Mouse (Mus musculus) spleen, adult 2 months (tissue): ENCODE data around the gene P4ha3. TPM values are rescaled to one million over a fixed set of nuclear protein-coding genes. Genes with fewer than 3 reads are reported as not detected.

Experiments
- DNase-seq, 2 experiments: peaks; one replicate each; pipeline versions ENCODE4 v3.0.0 to v3.0.0-alpha.2; 2012 to 2021; ENCODE audit warnings: low spot score in 2 of 2, low read depth in 1 of 2
- H3K27ac ChIP-seq: fragments of 200-500 bp; 2 replicates; pipeline ENCODE4 v1.5.1; 2012; ENCODE audit warnings: low read length, inconsistent platforms; ENCODE audit not compliant: insufficient read depth
- H3K27me3 ChIP-seq: fragments of 200-500 bp; 2 replicates; pipeline ENCODE4 v1.6.1; 2012; ENCODE audit warnings: mild to moderate bottlenecking, moderate library complexity, low read length, inconsistent platforms; ENCODE audit not compliant: control insufficient read depth, insufficient read depth
- H3K36me3 ChIP-seq: fragments of 200-500 bp; 2 replicates; pipeline ENCODE4 v1.6.1; 2012; ENCODE audit warnings: mild to moderate bottlenecking, low read length, inconsistent platforms; ENCODE audit not compliant: control insufficient read depth, insufficient read depth
- H3K4me1 ChIP-seq: fragments of 200-500 bp; 2 replicates; pipeline ENCODE4 v1.6.1; 2011; ENCODE audit warnings: inconsistent platforms; ENCODE audit not compliant: control insufficient read depth, insufficient read depth, insufficient read length
- H3K4me3 ChIP-seq: fragments of 200-500 bp; 2 replicates; pipeline ENCODE4 v1.5.1; 2011; ENCODE audit warnings: mild to moderate bottlenecking, inconsistent platforms; ENCODE audit not compliant: insufficient read depth, insufficient read length; ENCODE audit errors: extremely low read depth
- CTCF ChIP-seq: fragments of 200-500 bp; IDR thresholded peaks from 2 replicates; pipeline ENCODE4 v1.5.1; 2011; ENCODE audit warnings: mild to moderate bottlenecking, inconsistent platforms; ENCODE audit not compliant: insufficient read depth, insufficient read length, insufficient replicate concordance; ENCODE audit errors: extremely low read depth
- POLR2A ChIP-seq: fragments of 200-500 bp; IDR thresholded peaks from 2 replicates; pipeline ENCODE4 v1.6.1; 2011; ENCODE audit warnings: low read depth, low read length, inconsistent platforms
- WGBS: fragments of 180-500 bp; shearing (Covaris S2); methylation state at CpG from one replicate; pipeline ENCODE4 v1.1.7; 2018; 5-methylcytosine and 5-hydroxymethylcytosine counted together
- polyA plus RNA-seq: library from polyadenylated mRNA; depleted of rRNA; stranded (reverse); fragments of >200 nt; gene quantifications from 2 replicates; pipeline ENCODE4 v1.2.3, GENCODE M21; 2012; rRNA removed

Gene P4ha3
- polyA plus RNA-seq, 1 experiment = 0.55 TPM

DNA sequence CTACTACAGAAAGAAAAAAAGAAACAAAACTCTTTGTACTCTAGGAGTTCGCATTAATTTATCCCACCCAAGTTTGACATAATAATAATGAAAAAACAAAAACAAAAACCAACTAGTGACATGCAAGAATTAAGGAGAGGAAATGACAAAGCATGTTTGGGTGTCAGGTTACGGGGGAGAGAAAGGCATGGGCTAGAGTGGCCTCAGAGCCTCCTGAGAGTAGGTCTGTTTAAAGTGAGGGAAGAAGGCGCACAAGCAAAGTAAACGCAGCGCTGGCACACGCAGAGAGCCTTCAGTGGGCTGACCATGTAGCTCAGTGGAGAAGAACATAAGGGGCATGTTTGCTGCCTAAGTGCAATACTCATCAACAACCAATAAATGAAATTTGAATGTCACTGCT, 79.6 kb downstream of the P4ha3 start:
- H3K4me3 ChIP-seq = no peak overlapping the region
- H3K27me3 ChIP-seq = no peaks in the 10 kb centered on the region
- 63% methylated on average over 6 of the region's 6 CpGs for WGBS
- no peaks in the 10 kb centered on the region for H3K4me1 ChIP-seq
- H3K36me3 ChIP-seq = no peaks in the 10 kb centered on the region; the same call in 1 of the 2 replicates
- DNase-seq = no peak
- no peak overlapping the region for H3K27ac ChIP-seq
- TF ChIP-seq CTCF = no peak
- TF ChIP-seq POLR2A = no peak

Other genes with a start within 250 kb of the P4ha3 start
- 6.7 and 7.9 TPM in 2 replicates for gene Pold3, start 164.0 kb upstream of the P4ha3 start, polyA plus RNA-seq
- 2.4 and 4.6 TPM in 2 replicates for gene Lipt2, start 126.2 kb upstream of the P4ha3 start, polyA plus RNA-seq
- gene Kcne3, start 109.0 kb upstream of the P4ha3 start, polyA plus RNA-seq = 1.3 and 2.2 TPM in 2 replicates
- 3.9 and 4.0 TPM in 2 replicates for gene Pgm2l1, start 58.1 kb upstream of the P4ha3 start, polyA plus RNA-seq
- gene C2cd3, start 86.7 kb downstream of the P4ha3 start, polyA plus RNA-seq = 24.1 and 26.4 TPM in 2 replicates
- 46.3 and 57.2 TPM in 2 replicates for gene Ppme1, start 86.8 kb downstream of the P4ha3 start, polyA plus RNA-seq
- gene Ucp3, start 187.5 kb downstream of the P4ha3 start, polyA plus RNA-seq = 0.77 and 1.3 TPM in 2 replicates
- 991 and 1,064 TPM in 2 replicates for gene Ucp2, start 207.8 kb downstream of the P4ha3 start, polyA plus RNA-seq
- 2.3 and 3.8 TPM in 2 replicates for gene Dnajb13, start 229.4 kb downstream of the P4ha3 start, polyA plus RNA-seq